21 mouse cellular contexts compared by ENCODE assay signal in genomic region chr13:113838601-113839576, GRCm38 (mm10). TPM values are rescaled to one million over a fixed set of nuclear protein-coding genes. Genes with fewer than 3 reads are reported as not detected.
DNase-seq lines count a peak whose midpoint lies in the region; ATAC-seq and TF ChIP-seq lines count a peak whose summit lies in the region.
"Had no signal": no experiment of that assay in that cellular context is flagged by ENCODE, and none has a peak within 500 bp of the region (broad histone marks: within the 10 kb centered on the region; RNA-seq: fewer than 3 reads in every experiment).

No protein-coding gene starts in this region.

- TF ChIP-seq CTCF in ES-Bruce4 (IDR thresholded peaks at IDR 0.05; ENCODE audit: low read depth, low read length): no peak
- no peak for TF ChIP-seq CTCF in lung, adult 2 months (IDR thresholded peaks at IDR 0.05; ENCODE audit: insufficient read depth, low read length)

- H3K27me3 ChIP-seq in kidney, embryonic 14.5 days (ENCODE audit: control insufficient read depth, insufficient read depth, low read length): no peaks in the 10 kb centered on the region
- no peaks in the 10 kb centered on the region for H3K27me3 ChIP-seq in ES-Bruce4 (ENCODE audit: control insufficient read depth, insufficient read depth, low read length, poor library complexity, severe bottlenecking)
- H3K27me3 ChIP-seq in limb, embryonic 15.5 days: no peaks in the 10 kb centered on the region
- H3K27me3 ChIP-seq: embryonic facial prominence, embryonic 13.5 days; forebrain, embryonic 12.5 days; heart, embryonic 13.5 days; hindbrain, embryonic 12.5 days had no signal

- peak; percentile 63 for ATAC-seq in kidney, embryonic 14.5 days (ENCODE audit: low FRiP score, low TSS enrichment)
- no peak for ATAC-seq in limb, embryonic 15.5 days (ENCODE audit: insufficient number of reproducible peaks, low FRiP score, low TSS enrichment, low read depth)
- ATAC-seq: activated CD4-positive, CD25-positive, alpha-beta regulatory T cell, adult 4 months; forebrain, embryonic 16.5 days; hindbrain, embryonic 16.5 days had no signal

- H3K27ac ChIP-seq in kidney, embryonic 14.5 days (ENCODE audit: low read depth, low read length): no peak overlapping the region
- H3K27ac ChIP-seq in ES-Bruce4 (ENCODE audit: insufficient read depth, low read length): peak overlapping the region; percentile 87
- 0 out of 2 replicates have a peak overlapping the region, but pooled peaks have one; percentile 50 for H3K27ac ChIP-seq in limb, embryonic 15.5 days
- H3K27ac ChIP-seq: embryonic facial prominence, embryonic 13.5 days; forebrain, embryonic 12.5 days; heart, adult 2 months; heart, embryonic 13.5 days; hindbrain, embryonic 12.5 days had no signal

- 79% methylated on average over 16 of the region's 16 CpGs for WGBS in kidney, embryonic 14.5 days
- 74% methylated on average over 16 of the region's 16 CpGs for WGBS in limb, embryonic 15.5 days
- 93% methylated on average over 16 of the region's 16 CpGs for WGBS in lung, adult 2 months

- H3K9me3 ChIP-seq in kidney, embryonic 14.5 days (ENCODE audit: control insufficient read depth, low read length): no peaks in the 10 kb centered on the region
- peaks cover 7% of the 10 kb centered on the region for H3K9me3 ChIP-seq in ES-Bruce4 (replicated peaks; ENCODE audit: control insufficient read depth, insufficient read depth, low read length, poor library complexity, severe bottlenecking)
- no peaks in the 10 kb centered on the region for H3K9me3 ChIP-seq in limb, embryonic 15.5 days
- H3K9me3 ChIP-seq: embryonic facial prominence, embryonic 13.5 days; forebrain, embryonic 12.5 days; heart, embryonic 13.5 days; hindbrain, embryonic 12.5 days had no signal

- no peak overlapping the region for H3K4me3 ChIP-seq in kidney, embryonic 14.5 days (ENCODE audit: low read length)
- no peak overlapping the region for H3K4me3 ChIP-seq in ES-Bruce4 (ENCODE audit: low read depth, low read length)
- H3K4me3 ChIP-seq in limb, embryonic 15.5 days: no peak overlapping the region
- H3K4me3 ChIP-seq in lung, adult 2 months (replicated peaks; ENCODE audit: extremely low read depth, low read depth, low read length): no peak overlapping the region
- H3K4me3 ChIP-seq: embryonic facial prominence, embryonic 13.5 days; forebrain, embryonic 12.5 days; heart, adult 2 months; heart, embryonic 13.5 days; hindbrain, embryonic 12.5 days had no signal

- no peak for DNase-seq in kidney, adult 8-10 months
- peak; percentile 95 for DNase-seq in R1 (ENCODE audit: low read depth, low spot score)
- no peak for DNase-seq in lung, adult 2 months
- no peak for DNase-seq in cerebellum, adult 11-12 months
- DNase-seq: adrenal gland, postnatal 14 days; cerebellum, adult 18-20 months; cerebellum, adult 9-11 months; cerebellum, postnatal 36 days; gastrocnemius, postnatal 10 days; heart, adult 2 months; heart, postnatal 4 days had no signal

- no peaks in the 10 kb centered on the region for H3K36me3 ChIP-seq in kidney, embryonic 14.5 days (ENCODE audit: control insufficient read depth, insufficient read depth, low read length)
- H3K36me3 ChIP-seq in ES-Bruce4 (ENCODE audit: control insufficient read depth, insufficient read depth, low read length, poor library complexity, severe bottlenecking): no peaks in the 10 kb centered on the region
- peaks cover 7% of the 10 kb centered on the region; the same call in 1 of the 2 replicates for H3K36me3 ChIP-seq in limb, embryonic 15.5 days
- H3K36me3 ChIP-seq: forebrain, embryonic 12.5 days; heart, embryonic 13.5 days; hindbrain, embryonic 12.5 days had no signal

- no peak for TF ChIP-seq POLR2A in ES-Bruce4 (IDR thresholded peaks at IDR 0.05; ENCODE audit: insufficient read depth, low read length)
- no peak for TF ChIP-seq POLR2A in lung, adult 2 months (IDR thresholded peaks at IDR 0.05; ENCODE audit: borderline replicate concordance, extremely low read depth, low read depth, low read length)

- H3K4me1 ChIP-seq in kidney, embryonic 14.5 days (ENCODE audit: control insufficient read depth, insufficient read depth, low read length): peaks cover 4% of the 10 kb centered on the region; the same call in 1 of the 2 replicates
- no peaks in the 10 kb centered on the region for H3K4me1 ChIP-seq in ES-Bruce4 (ENCODE audit: control insufficient read depth, insufficient read depth, low read length)
- peaks cover 6% of the 10 kb centered on the region; the same call in 1 of the 2 replicates for H3K4me1 ChIP-seq in limb, embryonic 15.5 days
- H3K4me1 ChIP-seq in lung, adult 2 months (ENCODE audit: control insufficient read depth, insufficient read depth, low read length): no peaks in the 10 kb centered on the region; the same call in 1 of the 2 replicates
- H3K4me1 ChIP-seq: hindbrain, embryonic 12.5 days had no signal

- H3K4me2 ChIP-seq in kidney, embryonic 14.5 days (replicated peaks; ENCODE audit: low read depth, low read length): no peak overlapping the region
- no peak overlapping the region for H3K4me2 ChIP-seq in limb, embryonic 15.5 days
- H3K4me2 ChIP-seq: embryonic facial prominence, embryonic 13.5 days; forebrain, embryonic 12.5 days; heart, embryonic 13.5 days; hindbrain, embryonic 12.5 days had no signal

- no peak overlapping the region for H3K9ac ChIP-seq in kidney, embryonic 14.5 days (ENCODE audit: low read depth, low read length)
- H3K9ac ChIP-seq in ES-Bruce4 (ENCODE audit: low read depth, poor library complexity, severe bottlenecking): no peak overlapping the region
- no peak overlapping the region for H3K9ac ChIP-seq in limb, embryonic 15.5 days
- H3K9ac ChIP-seq: embryonic facial prominence, embryonic 13.5 days; forebrain, embryonic 12.5 days; heart, embryonic 13.5 days; hindbrain, embryonic 12.5 days had no signal

- peak; percentile 71; the same call in 1 of the 2 replicates for TF ChIP-seq EP300 in ES-Bruce4 (IDR thresholded peaks at IDR 0.05; ENCODE audit: insufficient read depth, low read depth, low read length)

RNA-seq across cellular contexts. Expression of gene Arl15, which starts 44.6 kb away (rescaled TPM):
- 16.5 and 18.2 TPM in 2 replicates for polyA plus RNA-seq in kidney, embryonic 14.5 days (2014; fragmentation: Nextera tagmentation; extraction: Ambion mirVana)
- 53.3 and 57.0 TPM in 2 replicates for polyA plus RNA-seq in ES-Bruce4 (2011; ENCODE audit: insufficient read depth, insufficient read length, low read depth, missing spikeins)
- polyA plus RNA-seq in limb, embryonic 15.5 days (2015; fragmentation: Nextera tagmentation; extraction: Ambion mirVana): 9.8 and 10.8 TPM in 2 replicates
- 11.8 and 15.1 TPM in 2 replicates for polyA plus RNA-seq in lung, adult 2 months (2012; rRNA removed)
